Comparison of ENCODE assay signal across 30 mouse cellular contexts in the genomic region with DNA sequence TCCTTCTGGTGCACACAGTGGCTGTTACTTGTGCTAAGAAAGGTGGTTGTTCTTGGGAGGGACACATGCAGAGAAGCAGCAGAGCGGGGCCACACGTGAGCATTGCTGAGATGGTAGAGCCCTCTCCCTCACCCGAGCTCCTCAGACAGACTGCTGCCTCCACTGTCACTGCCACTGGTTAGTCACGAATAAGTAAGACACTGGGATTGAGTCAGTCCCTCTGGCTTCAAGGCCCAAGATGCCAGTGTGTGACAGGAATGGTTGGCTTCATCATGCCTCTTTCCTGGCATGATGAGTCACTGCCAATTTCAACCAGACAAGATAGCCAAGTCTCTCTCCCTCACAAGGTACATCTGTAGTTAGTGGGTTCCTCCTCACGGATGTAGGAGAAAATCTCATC. TPM values are rescaled to one million over a fixed set of nuclear protein-coding genes. Genes with fewer than 3 reads are reported as not detected.
DNase-seq lines count a peak whose midpoint lies in the region; ATAC-seq and TF ChIP-seq lines count a peak whose summit lies in the region.
"Had no signal": no experiment of that assay in that cellular context is flagged by ENCODE, and none has a peak within 500 bp of the region (broad histone marks: within the 10 kb centered on the region; RNA-seq: fewer than 3 reads in every experiment).

No protein-coding gene starts in this region.

- H3ac ChIP-seq in myocyte (ENCODE audit: control insufficient read depth, insufficient read length) = no peak overlapping the region

- peaks cover 22% of the 10 kb centered on the region for H3K4me1 ChIP-seq in kidney, embryonic 15.5 days
- H3K4me1 ChIP-seq in midbrain, postnatal 0 days (ENCODE audit: insufficient read depth, low read length) = peaks cover 10% of the 10 kb centered on the region

- no peaks in the 10 kb centered on the region for H3K9me3 ChIP-seq in kidney, embryonic 15.5 days (replicated peaks)
- no peaks in the 10 kb centered on the region for H3K9me3 ChIP-seq in midbrain, postnatal 0 days (ENCODE audit: low read length)
- H3K9me3 ChIP-seq: embryonic facial prominence, embryonic 12.5 days; forebrain, embryonic 13.5 days; G1E; limb, embryonic 13.5 days; liver, embryonic 12.5 days had no signal

- TF ChIP-seq CTCF in midbrain, postnatal 0 days (IDR thresholded peaks at IDR 0.05) = no peak

- peaks cover 3% of the 10 kb centered on the region for H3K79me2 ChIP-seq in myocyte (ENCODE audit: control insufficient read depth, insufficient read depth)

- no peak for TF ChIP-seq POLR2A in myocyte (IDR thresholded peaks at IDR 0.05; ENCODE audit: insufficient read length, low read depth)

- peak; percentile 34 to 37 for DNase-seq in cerebellum, postnatal 10 days
- no peak for DNase-seq in cerebellum, adult 8-10 months
- peak; percentile 70 for DNase-seq in right cerebral cortex, adult 18-20 months
- DNase-seq in right cerebral cortex, postnatal 14 days = no peak
- DNase-seq in adrenal gland, postnatal 14 days = peak; percentile 49
- no peak for DNase-seq in midbrain, postnatal 0 days (ENCODE audit: low spot score)
- DNase-seq: B cell, adult 2 months; cerebellum, adult 11 months; cerebellum, postnatal 14 days; gastrocnemius, postnatal 14 days; heart, adult 18-20 months; kidney, adult 8-10 months; kidney, postnatal 14 days; layer of hippocampus, postnatal 36 days; lung, adult 18-20 months; lung, postnatal 14 days; right cerebral cortex, postnatal 4 days; thymus, postnatal 36 days had no signal

- no peak overlapping the region for H3K4me3 ChIP-seq in myocyte
- H3K4me3 ChIP-seq in kidney, embryonic 15.5 days (replicated peaks) = no peak overlapping the region
- no peak overlapping the region for H3K4me3 ChIP-seq in midbrain, postnatal 0 days (ENCODE audit: low read depth, low read length)
- H3K4me3 ChIP-seq: embryonic facial prominence, embryonic 12.5 days; erythroblast, embryonic 14.5 days; forebrain, embryonic 13.5 days; limb, embryonic 13.5 days; liver, embryonic 12.5 days had no signal

- no peak overlapping the region for H3K9ac ChIP-seq in kidney, embryonic 15.5 days
- H3K9ac ChIP-seq in midbrain, postnatal 0 days (replicated peaks; ENCODE audit: low read length, poor library complexity, severe bottlenecking) = no peak overlapping the region
- H3K9ac ChIP-seq: embryonic facial prominence, embryonic 12.5 days; forebrain, embryonic 13.5 days; hindbrain, embryonic 14.5 days; limb, embryonic 13.5 days; liver, embryonic 12.5 days had no signal

- no peaks in the 10 kb centered on the region for H3K27me3 ChIP-seq in myocyte (ENCODE audit: control insufficient read depth, insufficient read depth, insufficient read length)
- no peaks in the 10 kb centered on the region for H3K27me3 ChIP-seq in kidney, embryonic 15.5 days
- H3K27me3 ChIP-seq in midbrain, postnatal 0 days (ENCODE audit: insufficient read depth, low read length) = no peaks in the 10 kb centered on the region
- H3K27me3 ChIP-seq: CH12.LX; embryonic facial prominence, embryonic 12.5 days; forebrain, embryonic 13.5 days; limb, embryonic 13.5 days; liver, embryonic 12.5 days had no signal

- WGBS in kidney, embryonic 15.5 days = 81% methylated on average over 5 of the region's 5 CpGs
- 74% methylated on average over 5 of the region's 5 CpGs for WGBS in midbrain, postnatal 0 days

- no peak overlapping the region for H3K27ac ChIP-seq in kidney, embryonic 15.5 days
- no peak overlapping the region for H3K27ac ChIP-seq in midbrain, postnatal 0 days (ENCODE audit: low read depth, low read length)
- H3K27ac ChIP-seq: embryonic facial prominence, embryonic 12.5 days; forebrain, embryonic 13.5 days; hindbrain, embryonic 14.5 days; limb, embryonic 13.5 days; liver, embryonic 12.5 days had no signal

- no peak for ATAC-seq in kidney, embryonic 15.5 days (replicated peaks; ENCODE audit: low FRiP score)
- ATAC-seq in midbrain, postnatal 0 days (ENCODE audit: low FRiP score) = no peak
- ATAC-seq: activated CD4-positive, CD25-positive, alpha-beta regulatory T cell, adult 4 months; forebrain, embryonic 13.5 days; liver, embryonic 12.5 days had no signal

- H3K36me3 ChIP-seq in myocyte (ENCODE audit: control insufficient read depth, insufficient read depth) = peaks cover 3% of the 10 kb centered on the region
- H3K36me3 ChIP-seq in kidney, embryonic 15.5 days = peaks cover 8% of the 10 kb centered on the region; the same call in 1 of the 2 replicates
- no peaks in the 10 kb centered on the region for H3K36me3 ChIP-seq in midbrain, postnatal 0 days (ENCODE audit: insufficient read depth, low read length)
- H3K36me3 ChIP-seq: embryonic facial prominence, embryonic 12.5 days; liver, embryonic 12.5 days had no signal

- H3K4me2 ChIP-seq in myocyte (ENCODE audit: low read depth) = no peak overlapping the region
- no peak overlapping the region for H3K4me2 ChIP-seq in kidney, embryonic 15.5 days
- no peak overlapping the region for H3K4me2 ChIP-seq in midbrain, postnatal 0 days (ENCODE audit: low read depth, low read length, poor library complexity, severe bottlenecking)
- H3K4me2 ChIP-seq: embryonic facial prominence, embryonic 12.5 days; forebrain, embryonic 13.5 days; hindbrain, embryonic 14.5 days; limb, embryonic 13.5 days; liver, embryonic 12.5 days; midbrain, embryonic 11.5 days had no signal

TF ChIP-seq in myocyte, 11 proteins besides CTCF, POLR2A, EP300 and RAD21:
- no peak for TF ChIP-seq TCF3 (IDR thresholded peaks at IDR 0.05; ENCODE audit: insufficient read length, low read depth)
- peak; percentile 32 for TF ChIP-seq POLR2AphosphoS2 (IDR thresholded peaks at IDR 0.05; ENCODE audit: insufficient read length, low read depth)

RNA-seq across cellular contexts. Expression of a gene that starts 25.0 kb away (rescaled TPM):
- total RNA-seq in adrenal gland, postnatal 14 days (2021) = 38.4 and 38.9 TPM in 2 replicates
- 16.5 TPM for polyA plus RNA-seq in myocyte (2012; fragmentation: generic; extraction: Trizol)
- 22.7 and 23.2 TPM in 2 replicates for polyA plus RNA-seq in kidney, embryonic 15.5 days (2015; fragmentation: Nextera tagmentation; extraction: Ambion mirVana)
- 193 and 233 TPM in 2 replicates for total RNA-seq in midbrain, postnatal 0 days (2014; rRNA removed)
- polyA plus RNA-seq in midbrain, postnatal 0 days (2015; fragmentation: Nextera tagmentation; extraction: Ambion mirVana) = 36.5 and 42.0 TPM in 2 replicates

RNA-seq across cellular contexts. Expression of a gene that starts 51.9 kb away (rescaled TPM):
- 17.6 and 23.5 TPM in 2 replicates for total RNA-seq in adrenal gland, postnatal 14 days (2021)
- polyA plus RNA-seq in myocyte (2012; fragmentation: generic; extraction: Trizol) = 25.9 TPM
- 23.2 and 27.1 TPM in 2 replicates for polyA plus RNA-seq in kidney, embryonic 15.5 days (2015; fragmentation: Nextera tagmentation; extraction: Ambion mirVana)
- 13.2 and 14.2 TPM in 2 replicates for total RNA-seq in midbrain, postnatal 0 days (2014; rRNA removed)
- 7.3 and 7.4 TPM in 2 replicates for polyA plus RNA-seq in midbrain, postnatal 0 days (2015; fragmentation: Nextera tagmentation; extraction: Ambion mirVana)

Comparison
In these comparisons a context has a peak if more than half of its experiments do, and no peak if none do; other contexts are left out.
1. DNase-seq: peak in cerebellum, postnatal 10 days (2 of 2), right cerebral cortex, adult 18-20 months (single experiment) and adrenal gland, postnatal 14 days (single experiment); none in cerebellum, adult 8-10 months (single experiment), right cerebral cortex, postnatal 14 days (single experiment) and midbrain, postnatal 0 days (single experiment).